Mouse (Mus musculus): ENCODE data around the gene Bdh2.

Gene Bdh2

GRCm38 (mm10) chr3:135280669-135281415, at the start of gene Bdh2:
Bdh2 (plus strand) TSS chr3:135281221.
- DNase-seq (ENCODE audit: low spot score in 2 of 2): peak; percentile 55 to 71

DNA sequence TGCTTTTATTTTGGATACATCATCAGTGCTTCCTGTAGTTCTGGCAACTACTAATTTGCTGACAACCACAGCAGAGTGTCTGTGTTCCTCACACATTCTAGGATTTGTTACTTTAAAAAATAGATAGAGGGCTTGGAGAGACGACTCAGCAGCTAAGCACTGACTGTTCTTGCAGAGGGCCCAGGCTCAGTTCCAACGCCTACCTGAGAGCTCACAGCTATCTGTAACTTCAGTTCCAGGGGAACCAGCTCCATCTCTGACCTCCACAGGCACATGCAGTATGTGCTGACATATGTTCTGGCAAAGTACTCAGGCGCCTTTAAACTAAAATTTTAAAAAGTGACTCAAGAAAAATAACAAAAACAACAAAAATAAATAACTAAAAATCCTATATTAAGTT, 49.0 kb upstream of the Bdh2 start:
- no peak for DNase-seq (ENCODE audit: low spot score in 2 of 2)

DNA sequence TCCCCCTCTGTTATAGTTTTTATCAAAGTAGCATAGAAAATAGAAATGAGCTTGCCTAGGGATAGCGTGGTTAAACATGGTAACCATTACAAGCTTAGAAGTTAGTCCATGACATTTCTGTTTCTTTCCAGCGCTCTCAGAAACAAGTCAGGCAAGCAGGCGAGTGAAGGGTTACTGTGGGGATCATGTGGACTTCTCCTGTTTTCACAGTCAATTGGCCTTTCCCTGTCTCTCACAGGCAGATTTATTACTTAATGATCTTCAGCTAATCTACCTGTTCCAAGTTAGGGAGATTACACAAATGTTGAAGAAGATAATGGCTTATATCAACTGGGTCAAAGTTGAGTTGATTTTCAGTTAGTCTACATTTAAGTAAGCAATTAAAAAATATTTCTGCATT, 48.6 kb upstream of the Bdh2 start:
- no peak for DNase-seq (ENCODE audit: low spot score in 2 of 2)

GRCm38 (mm10) chr3:135245733-135246132, 35.3 kb upstream of the Bdh2 start:
- no peak for DNase-seq (ENCODE audit: low spot score in 2 of 2)

GRCm38 (mm10) chr3:135246828-135247227, 34.2 kb upstream of the Bdh2 start:
- DNase-seq (ENCODE audit: low spot score in 2 of 2): no peak

- no peak for DNase-seq (ENCODE audit: low spot score in 2 of 2)
Measured at GRCm38 (mm10) chr3:135249104-135249503, 31.9 kb upstream of the Bdh2 start.

GRCm38 (mm10) chr3:135251825-135252224, 29.2 kb upstream of the Bdh2 start:
- DNase-seq (ENCODE audit: low spot score in 2 of 2): no peak

- DNase-seq (ENCODE audit: low spot score in 2 of 2): no peak
Measured at GRCm38 (mm10) chr3:135254784-135255183, 26.2 kb upstream of the Bdh2 start.

DNA sequence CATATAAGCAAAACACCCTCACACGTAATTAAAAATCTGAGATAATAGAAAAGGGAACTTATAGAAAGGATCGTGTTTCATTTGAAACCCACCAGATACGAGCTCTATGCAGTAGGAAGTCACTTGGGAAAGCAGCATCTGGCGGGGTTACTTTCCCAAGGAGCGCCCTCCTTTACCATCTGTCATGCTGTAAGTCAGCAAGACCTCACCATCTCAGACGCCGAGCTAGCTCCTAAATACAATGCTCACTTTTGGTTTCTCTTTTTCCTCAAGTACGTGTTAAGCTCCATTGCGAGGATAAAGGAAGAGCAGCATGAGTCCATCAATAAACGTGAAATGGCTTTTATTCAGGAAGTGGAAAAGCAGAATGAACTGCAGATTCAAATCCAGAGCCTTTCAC, 22.1 kb upstream of the Bdh2 start:
- DNase-seq (ENCODE audit: low spot score in 2 of 2): no peak

DNA sequence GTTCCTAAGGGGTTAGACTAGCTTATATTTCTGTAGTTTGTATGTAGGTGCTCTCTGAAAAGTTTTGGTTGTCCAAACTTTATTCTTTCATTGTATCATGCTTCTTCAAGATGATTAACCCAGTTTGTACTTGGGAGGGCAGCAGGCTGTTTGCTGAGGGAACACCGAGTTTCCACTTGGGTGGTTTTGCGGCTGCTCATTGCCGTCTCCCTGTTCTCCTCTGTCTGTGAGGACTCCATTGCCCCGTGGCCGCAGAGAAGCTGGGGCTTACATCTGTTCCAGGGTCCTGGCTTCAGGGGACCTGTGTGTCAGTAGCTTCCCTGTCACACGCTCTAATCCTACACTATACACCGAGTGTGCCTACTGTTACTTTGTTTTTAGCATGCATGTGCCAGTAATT, 20.8 kb upstream of the Bdh2 start:
- DNase-seq (ENCODE audit: low spot score in 2 of 2): no peak

DNA sequence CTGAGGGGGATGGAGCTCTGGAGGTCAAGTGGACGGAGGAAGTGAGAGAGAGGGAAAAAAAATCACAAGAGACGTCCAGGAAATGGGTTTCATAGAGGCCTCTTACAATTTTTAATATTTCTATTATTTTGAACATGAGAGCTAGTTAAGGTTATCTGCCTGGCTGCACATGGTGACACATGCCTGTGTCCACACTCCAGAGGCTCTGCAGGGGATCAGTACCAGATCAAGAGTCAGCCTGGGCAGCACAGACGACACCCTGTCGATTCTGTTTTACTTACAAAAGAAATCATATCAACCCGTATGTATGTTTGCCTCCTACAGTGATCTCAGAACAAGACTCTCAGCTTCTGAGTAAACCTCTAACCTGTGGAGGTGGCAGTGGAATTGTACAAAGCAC, 12.4 kb upstream of the Bdh2 start:
- DNase-seq (ENCODE audit: low spot score in 2 of 2): no peak

GRCm38 (mm10) chr3:135269391-135269990, 11.5 kb upstream of the Bdh2 start:
- DNase-seq (ENCODE audit: low spot score in 2 of 2): no peak

- DNase-seq (ENCODE audit: low spot score in 2 of 2): no peak
Measured at GRCm38 (mm10) chr3:135272627-135273026, 8.4 kb upstream of the Bdh2 start.

GRCm38 (mm10) chr3:135273047-135273446, 8.0 kb upstream of the Bdh2 start:
- DNase-seq (ENCODE audit: low spot score in 2 of 2): no peak

DNA sequence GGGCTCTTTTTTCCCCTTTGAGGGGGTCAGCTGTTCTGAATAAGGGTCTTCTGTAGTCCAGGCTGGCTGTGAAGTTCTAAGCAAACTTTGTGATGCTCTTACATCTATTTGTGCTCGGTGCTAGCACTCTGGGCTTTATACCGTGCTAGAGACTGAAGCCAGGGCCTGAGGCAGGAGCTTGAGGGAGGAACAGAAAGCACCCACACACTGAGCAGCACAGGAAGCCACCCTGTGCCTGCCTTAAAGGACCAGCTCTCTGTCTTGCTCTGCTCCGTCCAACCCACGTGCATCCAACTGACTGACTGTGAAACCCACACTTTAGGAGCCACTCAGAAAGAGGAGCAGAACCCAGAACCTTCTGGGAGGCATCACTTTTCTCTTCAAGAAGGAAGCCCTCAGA, 861 bp upstream of the Bdh2 start:
- no peak for DNase-seq (ENCODE audit: low spot score in 2 of 2)

DNA sequence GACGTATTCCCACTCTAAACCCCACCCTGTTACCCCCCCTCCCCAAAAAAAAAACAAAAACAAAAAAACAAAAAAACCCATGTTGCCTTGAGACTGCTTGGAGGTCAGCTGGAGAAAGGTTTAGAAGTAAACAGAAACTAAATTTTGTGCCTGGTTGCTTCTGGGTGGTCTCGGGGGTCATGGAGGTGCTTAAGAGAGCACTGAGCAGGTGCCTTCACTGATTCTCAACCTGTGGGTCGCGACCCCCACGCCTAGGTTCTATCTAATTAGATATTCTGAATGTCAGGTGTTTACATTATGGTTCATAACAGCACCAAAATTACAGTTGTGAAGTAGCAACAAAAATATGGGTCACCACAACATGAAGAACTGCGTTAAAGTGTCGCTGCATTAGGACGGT, 680 bp downstream of the Bdh2 start:
- no peak for DNase-seq (ENCODE audit: low spot score in 2 of 2)

GRCm38 (mm10) chr3:135285256-135285655, 4.2 kb downstream of the Bdh2 start:
- DNase-seq (ENCODE audit: low spot score in 2 of 2): no peak

DNA sequence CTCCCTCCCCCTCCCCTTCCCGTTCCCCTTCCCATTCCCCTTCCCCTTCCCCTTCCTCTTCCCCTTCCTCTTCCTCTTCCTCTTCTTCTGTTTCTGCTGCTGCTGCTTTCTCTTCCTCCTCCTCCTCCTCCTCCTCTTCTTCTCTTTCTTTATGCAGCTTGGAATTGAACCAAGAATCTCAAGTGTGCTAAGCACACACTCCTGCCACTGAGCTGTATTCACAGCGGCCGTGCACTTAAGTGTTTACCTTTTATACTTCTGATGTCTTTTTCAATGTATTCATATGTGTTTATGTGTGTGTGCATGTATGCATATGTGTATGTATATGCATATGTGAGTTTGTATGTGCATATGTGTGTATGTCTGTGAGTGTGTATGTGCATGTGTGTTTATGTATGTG, 4.8 kb downstream of the Bdh2 start:
- no peak for DNase-seq (ENCODE audit: low spot score in 2 of 2)

GRCm38 (mm10) chr3:135288138-135288750, 7.2 kb downstream of the Bdh2 start:
- no peak for DNase-seq (ENCODE audit: low spot score in 2 of 2)

GRCm38 (mm10) chr3:135289148-135289547, 8.1 kb downstream of the Bdh2 start:
- DNase-seq (ENCODE audit: low spot score in 2 of 2): no peak

DNA sequence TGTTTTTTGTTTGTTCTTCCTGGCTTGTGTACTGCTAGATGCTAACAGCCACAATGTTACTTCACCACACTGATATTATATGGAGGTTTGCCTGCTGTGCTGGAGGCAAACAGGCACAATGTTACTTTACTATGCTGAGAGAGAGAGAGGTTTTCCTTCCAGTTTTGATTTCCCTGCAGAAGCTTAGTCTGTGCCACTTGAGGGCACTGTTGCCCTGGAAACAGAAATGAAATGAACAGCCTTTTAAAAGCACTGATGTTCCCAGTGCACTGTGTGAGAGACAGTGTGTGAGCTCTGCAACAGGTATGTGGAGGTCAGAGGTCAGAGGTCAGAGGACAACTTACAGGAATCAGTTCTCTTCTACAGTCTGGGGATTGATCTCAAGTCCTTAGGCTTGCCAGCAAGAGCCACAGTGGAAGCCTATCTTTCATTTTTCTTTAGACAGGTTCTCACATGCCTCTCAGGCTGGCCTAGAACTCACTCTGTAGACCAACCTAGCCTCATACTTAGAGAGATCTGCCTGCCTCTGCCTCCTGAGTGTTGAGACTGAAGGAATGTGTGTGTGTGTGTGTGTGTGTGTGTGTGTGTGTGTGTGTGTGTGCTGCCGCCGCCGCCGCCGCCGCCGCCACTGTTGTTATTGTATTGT, 9.4 kb downstream of the Bdh2 start:
- peak; percentile 34 to 60 for DNase-seq (ENCODE audit: low spot score in 2 of 2)

- no peak for DNase-seq (ENCODE audit: low spot score in 2 of 2)
Measured at GRCm38 (mm10) chr3:135293703-135294102, 12.7 kb downstream of the Bdh2 start.

DNA sequence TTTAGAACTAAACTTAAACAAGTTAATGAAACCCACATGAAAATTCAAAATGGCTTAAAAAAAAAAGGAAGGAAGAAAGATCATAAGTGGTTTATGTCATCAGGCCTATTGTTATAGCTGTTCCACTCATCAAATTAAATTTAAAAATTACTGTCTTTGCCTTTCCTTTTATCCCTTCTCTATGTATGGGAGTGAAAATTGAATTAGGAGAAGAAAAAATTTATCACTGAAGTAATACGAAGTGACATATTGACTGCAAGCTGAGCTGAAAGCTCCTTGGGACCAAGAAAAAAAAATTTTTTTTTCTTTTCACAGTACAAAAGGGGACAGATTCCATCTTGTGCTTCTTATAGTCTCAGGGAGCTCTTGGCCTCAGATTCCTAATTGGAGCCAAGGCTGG, 14.5 kb downstream of the Bdh2 start:
- DNase-seq (ENCODE audit: low spot score in 2 of 2): no peak

Measured in thymus, postnatal 10 days (tissue).